Mouse (Mus musculus): ENCODE data around the gene Tnfrsf1a. TPM values are rescaled to one million over a fixed set of nuclear protein-coding genes. Genes with fewer than 3 reads are reported as not detected.

Gene Tnfrsf1a
- polyA plus RNA-seq, 1 experiment from 2014 or later = 11.6 TPM

- no peaks in the 10 kb centered on the region for H3K9me3 ChIP-seq
- no peak overlapping the region for H3K27ac ChIP-seq
- peak overlapping the region; percentile 91 for H3K4me2 ChIP-seq
- no peaks in the 10 kb centered on the region for H3K36me3 ChIP-seq (replicated peaks)
- 1% methylated on average over 39 of the region's 39 CpGs for WGBS
- peak; percentile 91 for ATAC-seq (replicated peaks)
- peaks cover 8% of the 10 kb centered on the region; the same call in 1 of the 2 replicates for H3K4me1 ChIP-seq
- H3K4me3 ChIP-seq = peak overlapping the region; percentile 54
- peak overlapping the region; percentile 47 for H3K9ac ChIP-seq
- no peaks in the 10 kb centered on the region for H3K27me3 ChIP-seq (replicated peaks)
Measured at GRCm38 (mm10) chr6:125330626-125331326, 18.4 kb upstream of the Tnfrsf1a start.

- no peak for ATAC-seq (replicated peaks)
- no peak overlapping the region for H3K4me2 ChIP-seq
- WGBS = 74% methylated on average over 14 of the region's 14 CpGs
- no peaks in the 10 kb centered on the region for H3K9me3 ChIP-seq
- no peaks in the 10 kb centered on the region for H3K36me3 ChIP-seq (replicated peaks)
- peaks cover 8% of the 10 kb centered on the region; the same call in 1 of the 2 replicates for H3K4me1 ChIP-seq
- no peak overlapping the region for H3K9ac ChIP-seq
- no peak overlapping the region for H3K27ac ChIP-seq
- no peak overlapping the region for H3K4me3 ChIP-seq
- H3K27me3 ChIP-seq (replicated peaks) = no peaks in the 10 kb centered on the region
Measured at GRCm38 (mm10) chr6:125333112-125333899, 15.9 kb upstream of the Tnfrsf1a start.

GRCm38 (mm10) chr6:125334356-125334755, 14.8 kb upstream of the Tnfrsf1a start:
- Histone ChIP-seq H3K27ac (no peak overlapping the region), H3K9ac (no peak overlapping the region), H3K27me3 (replicated peaks) (no peaks in the 10 kb centered on the region), H3K9me3 (no peaks in the 10 kb centered on the region), H3K36me3 (replicated peaks) (no peaks in the 10 kb centered on the region), H3K4me1 (peaks cover 8% of the 10 kb centered on the region; the same call in 1 of the 2 replicates), H3K4me2 (no peak overlapping the region), H3K4me3 (no peak overlapping the region)
- no peak for ATAC-seq (replicated peaks)
- WGBS = 43% methylated on average over 2 of the region's 2 CpGs

- Histone ChIP-seq H3K27me3 (replicated peaks) (no peaks in the 10 kb centered on the region), H3K36me3 (replicated peaks) (no peaks in the 10 kb centered on the region), H3K4me2 (no peak overlapping the region), H3K9me3 (no peaks in the 10 kb centered on the region), H3K27ac (no peak overlapping the region), H3K4me3 (no peak overlapping the region), H3K4me1 (no peaks in the 10 kb centered on the region), H3K9ac (no peak overlapping the region)
- ATAC-seq (replicated peaks) = no peak
- WGBS = 71% methylated on average over 9 of the region's 9 CpGs
Measured at GRCm38 (mm10) chr6:125338791-125339660, 10.1 kb upstream of the Tnfrsf1a start.

- Histone ChIP-seq H3K36me3 (replicated peaks) (no peaks in the 10 kb centered on the region), H3K27ac (no peak overlapping the region), H3K4me2 (no peak overlapping the region), H3K27me3 (replicated peaks) (no peaks in the 10 kb centered on the region), H3K4me1 (no peaks in the 10 kb centered on the region), H3K4me3 (no peak overlapping the region), H3K9me3 (no peaks in the 10 kb centered on the region), H3K9ac (no peak overlapping the region)
- no peak for ATAC-seq (replicated peaks)
- 70% methylated on average over 5 of the region's 5 CpGs for WGBS
Measured at GRCm38 (mm10) chr6:125340244-125340643, 8.9 kb upstream of the Tnfrsf1a start.

GRCm38 (mm10) chr6:125342198-125342597, 7.0 kb upstream of the Tnfrsf1a start:
- no peak overlapping the region for H3K4me3 ChIP-seq
- H3K36me3 ChIP-seq (replicated peaks) = no peaks in the 10 kb centered on the region
- no peak overlapping the region for H3K27ac ChIP-seq
- 57% methylated on average over 3 of the region's 3 CpGs for WGBS
- H3K4me2 ChIP-seq = no peak overlapping the region
- no peaks in the 10 kb centered on the region for H3K27me3 ChIP-seq (replicated peaks)
- no peak overlapping the region for H3K9ac ChIP-seq
- no peaks in the 10 kb centered on the region for H3K4me1 ChIP-seq
- ATAC-seq (replicated peaks) = no peak
- no peaks in the 10 kb centered on the region for H3K9me3 ChIP-seq

GRCm38 (mm10) chr6:125344084-125344483, 5.1 kb upstream of the Tnfrsf1a start:
- 36% methylated on average over 8 of the region's 8 CpGs for WGBS
- no peak overlapping the region for H3K27ac ChIP-seq
- 0 out of 2 replicates have a peak, but pooled peaks cover 4% of the 10 kb centered on the region for H3K27me3 ChIP-seq (replicated peaks)
- H3K4me3 ChIP-seq = no peak overlapping the region
- H3K4me1 ChIP-seq = peaks cover 3% of the 10 kb centered on the region
- H3K9ac ChIP-seq = no peak overlapping the region
- H3K9me3 ChIP-seq = no peaks in the 10 kb centered on the region
- H3K4me2 ChIP-seq = no peak overlapping the region
- no peak for ATAC-seq (replicated peaks)
- H3K36me3 ChIP-seq (replicated peaks) = no peaks in the 10 kb centered on the region

- Histone ChIP-seq H3K4me1 (peaks cover 11% of the 10 kb centered on the region), H3K27me3 (replicated peaks) (0 out of 2 replicates have a peak, but pooled peaks cover 6% of the 10 kb centered on the region), H3K27ac (no peak overlapping the region), H3K9ac (no peak overlapping the region), H3K4me3 (no peak overlapping the region), H3K36me3 (replicated peaks) (no peaks in the 10 kb centered on the region), H3K9me3 (no peaks in the 10 kb centered on the region), H3K4me2 (no peak overlapping the region)
- WGBS = 69% methylated on average over 4 of the region's 4 CpGs
- ATAC-seq (replicated peaks) = no peak
Measured at GRCm38 (mm10) chr6:125344866-125345265, 4.3 kb upstream of the Tnfrsf1a start.

- Histone ChIP-seq H3K27ac (no peak overlapping the region), H3K36me3 (replicated peaks) (no peaks in the 10 kb centered on the region), H3K9ac (no peak overlapping the region), H3K27me3 (replicated peaks) (0 out of 2 replicates have a peak, but pooled peaks cover 13% of the 10 kb centered on the region), H3K4me3 (no peak overlapping the region), H3K4me2 (no peak overlapping the region), H3K9me3 (no peaks in the 10 kb centered on the region), H3K4me1 (peaks cover 14% of the 10 kb centered on the region)
- ATAC-seq (replicated peaks) = no peak
- 62% methylated on average over 1 of the region's 1 CpGs for WGBS
Measured at GRCm38 (mm10) chr6:125345625-125346024, 3.5 kb upstream of the Tnfrsf1a start.

GRCm38 (mm10) chr6:125346029-125346428, 3.1 kb upstream of the Tnfrsf1a start:
- peaks cover 14% of the 10 kb centered on the region for H3K4me1 ChIP-seq
- no peak overlapping the region for H3K4me3 ChIP-seq
- 57% methylated on average over 2 of the region's 2 CpGs for WGBS
- H3K4me2 ChIP-seq = no peak overlapping the region
- H3K27ac ChIP-seq = no peak overlapping the region
- no peaks in the 10 kb centered on the region for H3K36me3 ChIP-seq (replicated peaks)
- no peak for ATAC-seq (replicated peaks)
- H3K27me3 ChIP-seq (replicated peaks) = 0 out of 2 replicates have a peak, but pooled peaks cover 13% of the 10 kb centered on the region
- H3K9ac ChIP-seq = no peak overlapping the region
- no peaks in the 10 kb centered on the region for H3K9me3 ChIP-seq

- H3K4me2 ChIP-seq = peak overlapping the region; percentile 47
- H3K4me3 ChIP-seq = peak overlapping the region; percentile 31
- H3K27ac ChIP-seq = no peak overlapping the region
- no peaks in the 10 kb centered on the region for H3K36me3 ChIP-seq (replicated peaks)
- H3K4me1 ChIP-seq = peaks cover 17% of the 10 kb centered on the region
- H3K9me3 ChIP-seq = no peaks in the 10 kb centered on the region
- WGBS = under 1% methylated on average over 27 of the region's 27 CpGs
- H3K9ac ChIP-seq = peak overlapping the region; percentile 4; the same call in 1 of the 2 replicates
- H3K27me3 ChIP-seq (replicated peaks) = 0 out of 2 replicates have a peak, but pooled peaks cover 16% of the 10 kb centered on the region
- ATAC-seq (replicated peaks) = peak; percentile 63
Measured at GRCm38 (mm10) chr6:125349575-125350230, 541 bp downstream of the Tnfrsf1a start.
